Mouse (Mus musculus) liver, embryonic 14.5 days (tissue): ENCODE results near the gene Sf3b3.

Experiments
- CTCF ChIP-seq: IDR thresholded peaks from 2 replicates; pipeline ENCODE4 v1.5.1; 2016; ENCODE audit warnings: antibody characterized with exemption, low read depth, control low read depth
- EP300 ChIP-seq: IDR thresholded peaks from 2 replicates; pipeline ENCODE4 v1.6.1; 2016; ENCODE audit warnings: antibody characterized with exemption, low read depth

- TF ChIP-seq CTCF (no peak), EP300 (no peak)
These were observed 43.4 kb upstream of the Sf3b3 start for GRCm38 (mm10) chr8:110889904-110890470.
